Mouse (Mus musculus): ENCODE data around the gene Fkbp6.

GRCm38 (mm10) chr5:135352995-135353394, 3.2 kb upstream of the Fkbp6 start, which contains the start of gene Trim50:
- no peak for TF ChIP-seq CTCF (IDR thresholded peaks at IDR 0.05; ENCODE audit: low read depth)
- TF ChIP-seq EP300 (IDR thresholded peaks at IDR 0.05; ENCODE audit: low read depth) = no peak
